Mouse (Mus musculus) thymus, adult 2 months (tissue): Measurements from ENCODE around the gene Trim27. TPM values are rescaled to one million over a fixed set of nuclear protein-coding genes. Genes with fewer than 3 reads are reported as not detected.

Experiments
- DNase-seq: peaks from one replicate; pipeline ENCODE4 v3.0.0; 2021
- H3K27ac ChIP-seq: fragments of 200-500 bp; 2 replicates; pipeline ENCODE4 v1.5.1; 2012; ENCODE audit warnings: low read length, control low read depth; ENCODE audit not compliant: control insufficient read depth, insufficient read depth
- H3K27me3 ChIP-seq: fragments of 200-500 bp; 2 replicates; pipeline ENCODE4 v1.6.1; 2012; ENCODE audit warnings: mild to moderate bottlenecking, low read length, moderate library complexity, mixed read lengths; ENCODE audit not compliant: control insufficient read depth, insufficient read depth
- H3K36me3 ChIP-seq: fragments of 200-500 bp; 2 replicates; pipeline ENCODE4 v1.6.1; 2012; ENCODE audit warnings: mild to moderate bottlenecking, low read length, moderate library complexity; ENCODE audit not compliant: control insufficient read depth, insufficient read depth
- H3K4me1 ChIP-seq: fragments of 200-500 bp; replicated peaks from 2 replicates; pipeline ENCODE4 v1.6.1; 2012; ENCODE audit warnings: low read length; ENCODE audit not compliant: control insufficient read depth, insufficient read depth
- H3K4me3 ChIP-seq: fragments of 200-500 bp; 2 replicates; pipeline ENCODE4 v1.5.1; 2012; ENCODE audit warnings: mild to moderate bottlenecking, low read length, control low read depth, moderate library complexity; ENCODE audit not compliant: control insufficient read depth, insufficient read depth
- CTCF ChIP-seq: fragments of 200-500 bp; IDR thresholded peaks from 2 replicates; pipeline ENCODE4 v1.5.1; 2012; ENCODE audit warnings: mild to moderate bottlenecking, control low read depth, low read length, moderate library complexity, borderline replicate concordance; ENCODE audit not compliant: control insufficient read depth, poor library complexity, insufficient read depth; ENCODE audit errors: extremely low read depth
- POLR2A ChIP-seq: fragments of 200-500 bp; IDR thresholded peaks from 2 replicates; pipeline ENCODE4 v1.6.1; 2012; ENCODE audit warnings: mild to moderate bottlenecking, low read length, control low read depth, moderate library complexity; ENCODE audit not compliant: control insufficient read depth, poor library complexity, insufficient read depth; ENCODE audit errors: extremely low read depth
- WGBS: fragments of 180-500 bp; shearing (Covaris S2); methylation state at CpG from one replicate; pipeline ENCODE4 v1.1.7; 2018; 5-methylcytosine and 5-hydroxymethylcytosine counted together
- polyA plus RNA-seq: library from polyadenylated mRNA; depleted of rRNA; stranded (reverse); fragments of >200 nt; gene quantifications from 2 replicates; pipeline ENCODE4 v1.2.3, GENCODE M21; 2012

Gene Trim27
- polyA plus RNA-seq, 1 experiment: 131 TPM

DNA sequence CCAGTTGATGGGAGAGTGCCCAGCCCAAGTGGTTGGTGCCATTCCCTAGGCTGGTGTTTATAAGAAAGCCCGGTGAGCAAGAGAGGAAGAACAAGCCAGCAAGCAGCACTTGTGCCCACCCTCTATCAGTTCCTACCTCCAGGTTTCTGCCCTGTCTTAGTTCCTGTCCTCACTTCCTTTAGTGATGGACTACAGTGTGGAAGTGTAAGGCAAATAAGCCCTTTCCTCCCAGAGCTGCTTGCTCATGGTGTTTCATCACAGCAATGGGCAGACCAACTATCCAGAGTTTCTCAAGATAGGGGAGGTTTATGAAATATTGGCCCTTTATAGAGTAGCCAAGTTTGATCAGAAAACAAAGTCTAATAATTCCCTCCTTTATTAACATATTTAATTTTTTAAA, 37.5 kb downstream of the Trim27 start:
- H3K4me1 ChIP-seq: peaks cover 2% of the 10 kb centered on the region
- TF ChIP-seq POLR2A (no peak), CTCF (no peak)
- no peaks in the 10 kb centered on the region for H3K27me3 ChIP-seq
- DNase-seq: no peak
- 50% methylated on average over 1 of the region's 1 CpGs for WGBS
- H3K27ac ChIP-seq: no peak overlapping the region
- H3K36me3 ChIP-seq: no peaks in the 10 kb centered on the region
- H3K4me3 ChIP-seq: no peak overlapping the region

DNA sequence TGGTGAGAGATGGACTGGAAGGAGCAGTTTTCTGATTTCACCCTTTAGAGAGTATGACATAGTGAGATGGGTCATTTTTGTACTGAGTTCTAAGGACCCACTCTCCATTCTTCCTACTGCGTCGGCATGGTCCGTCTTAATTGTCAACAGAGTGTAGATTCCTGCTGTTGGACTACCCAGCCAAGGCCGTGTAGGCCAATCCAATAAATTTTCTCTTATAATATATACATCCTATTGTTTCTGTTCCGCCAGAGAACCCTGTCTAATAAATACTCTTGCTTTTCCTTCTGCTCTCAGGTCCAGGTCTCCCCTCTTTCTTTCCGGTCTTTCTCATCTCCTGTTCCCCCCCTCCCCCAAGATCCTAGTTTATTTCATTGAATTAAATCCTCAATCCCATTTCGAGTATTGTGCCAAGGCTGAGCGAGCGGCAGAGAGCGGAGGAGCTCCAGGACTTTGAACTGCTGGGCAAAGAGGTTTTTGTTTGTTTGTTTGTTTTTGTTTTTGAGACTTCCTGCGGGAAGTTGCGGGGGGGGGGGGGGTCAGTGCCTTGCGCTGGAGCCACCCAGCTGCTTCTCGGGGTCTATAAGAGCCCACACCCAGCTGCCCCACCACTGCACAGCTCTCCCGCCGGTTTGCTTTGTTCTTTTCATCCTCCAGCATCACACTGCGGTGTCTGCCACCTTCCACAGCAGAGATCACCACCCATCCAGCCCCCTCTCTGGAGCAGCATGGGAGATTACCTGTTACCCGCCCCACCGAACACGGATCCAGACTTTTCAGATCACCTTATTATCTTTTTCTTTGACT, 42.6 kb downstream of the Trim27 start:
- WGBS: 30% methylated on average over 20 of the region's 20 CpGs

GRCm38 (mm10) chr13:21222463-21223022, 43.3 kb downstream of the Trim27 start:
- Histone ChIP-seq H3K4me1 (peaks cover 11% of the 10 kb centered on the region), H3K4me3 (peak overlapping the region; percentile 42), H3K36me3 (no peaks in the 10 kb centered on the region), H3K27ac (no peak overlapping the region), H3K27me3 (no peaks in the 10 kb centered on the region)
- peak; percentile 78 for DNase-seq
- TF ChIP-seq POLR2A (no peak), CTCF (no peak)
- 2% methylated on average over 20 of the region's 20 CpGs for WGBS

More for the DNA sequence above, 42.6 kb downstream of the Trim27 start:
- no peaks in the 10 kb centered on the region for H3K36me3 ChIP-seq
- peaks cover 11% of the 10 kb centered on the region for H3K4me1 ChIP-seq
- no peak for DNase-seq
- no peaks in the 10 kb centered on the region for H3K27me3 ChIP-seq
- H3K4me3 ChIP-seq: peak overlapping the region; percentile 42
- TF ChIP-seq POLR2A (no peak), CTCF (no peak)
- H3K27ac ChIP-seq: no peak overlapping the region

DNA sequence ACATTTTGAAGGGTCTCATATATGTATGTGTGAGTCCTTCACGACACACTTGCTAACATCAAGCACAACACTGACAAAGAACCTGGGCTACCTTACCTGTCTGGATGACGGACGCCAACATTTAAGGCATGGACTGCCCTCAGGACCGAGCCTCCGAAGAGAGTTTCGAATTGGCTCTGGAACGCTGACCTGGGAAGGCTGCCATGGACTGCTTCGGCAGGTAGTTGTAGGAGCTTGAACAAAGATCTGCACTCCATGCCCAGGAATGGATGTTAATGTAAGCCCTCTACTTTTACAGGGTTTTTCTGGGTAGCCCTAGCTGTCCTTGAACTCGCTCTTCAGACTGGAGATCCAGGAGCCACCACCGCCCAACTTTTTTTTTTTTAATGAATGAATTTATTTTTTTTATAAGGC, 44.0 kb downstream of the Trim27 start:
- Histone ChIP-seq H3K27me3 (no peaks in the 10 kb centered on the region), H3K27ac (no peak overlapping the region), H3K4me3 (peak overlapping the region; percentile 23; the same call in 1 of the 2 replicates), H3K4me1 (peaks cover 11% of the 10 kb centered on the region), H3K36me3 (no peaks in the 10 kb centered on the region)
- WGBS: 13% methylated on average over 10 of the region's 10 CpGs
- TF ChIP-seq CTCF (no peak), POLR2A (no peak)
- DNase-seq: no peak

- Histone ChIP-seq H3K27me3 (no peaks in the 10 kb centered on the region), H3K36me3 (no peaks in the 10 kb centered on the region), H3K27ac (no peak overlapping the region), H3K4me1 (peaks cover 11% of the 10 kb centered on the region), H3K4me3 (no peak overlapping the region)
- TF ChIP-seq POLR2A: no peak
- no peak for DNase-seq
- WGBS: 89% methylated on average over 1 of the region's 1 CpGs
Measured at GRCm38 (mm10) chr13:21224376-21224775, 45.1 kb downstream of the Trim27 start.

DNA sequence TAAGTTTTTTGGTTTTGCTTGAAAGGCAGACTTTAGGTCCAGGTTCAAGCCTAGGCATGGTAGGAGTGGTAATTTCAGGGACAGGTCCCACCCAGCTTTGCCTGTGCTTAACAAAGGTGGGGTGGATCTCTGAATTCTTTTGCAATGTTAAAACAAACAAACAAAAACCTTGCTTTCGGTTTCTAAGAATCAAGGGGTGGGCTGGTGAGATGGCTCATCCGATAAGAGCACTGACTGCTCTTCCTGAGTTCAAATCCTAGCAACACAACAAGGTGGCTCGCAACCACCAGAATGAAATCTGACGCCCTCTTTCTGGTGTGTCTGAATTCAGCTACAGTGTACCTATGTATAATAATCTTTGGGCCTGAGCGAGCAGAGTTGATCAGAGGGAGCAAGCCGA, 46.0 kb downstream of the Trim27 start:
- Histone ChIP-seq H3K4me3 (no peak overlapping the region), H3K27me3 (no peaks in the 10 kb centered on the region), H3K4me1 (peaks cover 11% of the 10 kb centered on the region), H3K27ac (no peak overlapping the region), H3K36me3 (no peaks in the 10 kb centered on the region)
- no peak for DNase-seq
- WGBS: 84% methylated on average over 6 of the region's 6 CpGs
- TF ChIP-seq CTCF (no peak), POLR2A (no peak)
